Mouse (Mus musculus) lung, postnatal 0 days (tissue): ENCODE measurements around the gene Ufsp1.

Experiments used
- CTCF ChIP-seq: IDR thresholded peaks from 2 replicates; pipeline ENCODE4 v1.5.1; 2016; ENCODE audit warnings: antibody characterized with exemption, mild to moderate bottlenecking
- EP300 ChIP-seq: IDR thresholded peaks from 2 replicates; pipeline ENCODE4 v1.6.1; 2016; ENCODE audit warnings: antibody characterized with exemption, mild to moderate bottlenecking, control low read depth

- no peak for TF ChIP-seq CTCF
- TF ChIP-seq EP300: no peak
These were observed 2.7 kb downstream of the Ufsp1 start for GRCm38 (mm10) chr5:137297126-137297525.
